ENCODE assay signal across 8 mouse cellular contexts in genomic region chr17:57060231-57060801, GRCm38 (mm10). TPM values are rescaled to one million over a fixed set of nuclear protein-coding genes. Genes with fewer than 3 reads are reported as not detected.
DNase-seq lines count a peak whose midpoint lies in the region; ATAC-seq lines count a peak whose summit lies in the region.

No protein-coding gene starts in this region.

- peaks cover 25% of the 10 kb centered on the region for H3K27me3 ChIP-seq in hindbrain, embryonic 15.5 days

- DNase-seq in T-cell, adult 2 months (ENCODE audit: low spot score) = peak; percentile 97
- DNase-seq in cerebellum, postnatal 36 days = peak; percentile 96 to 98
- DNase-seq in frontal cortex, postnatal 36 days (ENCODE audit: low spot score in 2 of 2) = peak; percentile 97
- DNase-seq in left cerebral cortex, adult 11 months (ENCODE audit: low spot score) = peak; percentile 95
- peak; percentile 96 to 97 for DNase-seq in lung, postnatal 4 days
- DNase-seq in retina, postnatal 7 days (ENCODE audit: low read depth, low spot score) = peak; percentile 95
- DNase-seq in urinary bladder, adult 2 months (ENCODE audit: low spot score) = peak; percentile 89

- H3K9me3 ChIP-seq in hindbrain, embryonic 15.5 days = no peaks in the 10 kb centered on the region

- H3K4me2 ChIP-seq in hindbrain, embryonic 15.5 days = peak overlapping the region; percentile 72

- H3K36me3 ChIP-seq in hindbrain, embryonic 15.5 days = peaks cover 4% of the 10 kb centered on the region

- ATAC-seq in hindbrain, embryonic 15.5 days (ENCODE audit: low FRiP score, low read depth) = peak; percentile 92

- peak overlapping the region; percentile 86 for H3K9ac ChIP-seq in hindbrain, embryonic 15.5 days

- peak overlapping the region; percentile 94 for H3K4me3 ChIP-seq in hindbrain, embryonic 15.5 days

- peaks cover 32% of the 10 kb centered on the region for H3K4me1 ChIP-seq in hindbrain, embryonic 15.5 days (replicated peaks)

- WGBS in hindbrain, embryonic 15.5 days = under 1% methylated on average over 44 of the region's 44 CpGs

- peak overlapping the region; percentile 91 for H3K27ac ChIP-seq in hindbrain, embryonic 15.5 days (replicated peaks)

RNA-seq across cellular contexts. Expression of gene Slc25a23, which starts 0.7 kb away (rescaled TPM):
- 43.1 and 45.0 TPM in 2 replicates for polyA plus RNA-seq in hindbrain, embryonic 15.5 days (2015; fragmentation: Nextera tagmentation; extraction: Ambion mirVana)
- polyA plus RNA-seq in urinary bladder, adult 2 months (2012; rRNA removed) = 34.2 and 71.3 TPM in 2 replicates

RNA-seq across cellular contexts. Expression of gene Crb3, which starts 1.4 kb away (rescaled TPM):
- polyA plus RNA-seq in hindbrain, embryonic 15.5 days (2015; fragmentation: Nextera tagmentation; extraction: Ambion mirVana) = 4.1 and 4.6 TPM in 2 replicates
- 22.8 and 32.2 TPM in 2 replicates for polyA plus RNA-seq in urinary bladder, adult 2 months (2012; rRNA removed)

RNA-seq across cellular contexts. Expression of gene Dennd1c, which starts 18.0 kb away (rescaled TPM):
- polyA plus RNA-seq in hindbrain, embryonic 15.5 days (2015; fragmentation: Nextera tagmentation; extraction: Ambion mirVana) = 4.3 and 4.4 TPM in 2 replicates
- polyA plus RNA-seq in urinary bladder, adult 2 months (2012; rRNA removed) = 5.1 and 6.1 TPM in 2 replicates

RNA-seq across cellular contexts. Expression of gene Slc25a41, which starts 18.9 kb away (rescaled TPM):
- polyA plus RNA-seq in hindbrain, embryonic 15.5 days (2015; fragmentation: Nextera tagmentation; extraction: Ambion mirVana) = not detected in 2 replicates
- polyA plus RNA-seq in urinary bladder, adult 2 months (2012; rRNA removed) = not detected in 2 replicates

RNA-seq across cellular contexts. Expression of gene Tubb4a, which starts 27.3 kb away (rescaled TPM):
- polyA plus RNA-seq in hindbrain, embryonic 15.5 days (2015; fragmentation: Nextera tagmentation; extraction: Ambion mirVana) = 329 and 394 TPM in 2 replicates
- polyA plus RNA-seq in urinary bladder, adult 2 months (2012; rRNA removed) = 3.8 and 5.9 TPM in 2 replicates

Comparison
In these comparisons a context has a peak if more than half of its experiments do, and no peak if none do; other contexts are left out.
1. Peak in every context shown above with its lines: DNase-seq, ATAC-seq, H3K4me3 ChIP-seq and H3K27ac ChIP-seq.